Mouse (Mus musculus): ENCODE results near the gene Gramd1a.

Gramd1a gene

DNA sequence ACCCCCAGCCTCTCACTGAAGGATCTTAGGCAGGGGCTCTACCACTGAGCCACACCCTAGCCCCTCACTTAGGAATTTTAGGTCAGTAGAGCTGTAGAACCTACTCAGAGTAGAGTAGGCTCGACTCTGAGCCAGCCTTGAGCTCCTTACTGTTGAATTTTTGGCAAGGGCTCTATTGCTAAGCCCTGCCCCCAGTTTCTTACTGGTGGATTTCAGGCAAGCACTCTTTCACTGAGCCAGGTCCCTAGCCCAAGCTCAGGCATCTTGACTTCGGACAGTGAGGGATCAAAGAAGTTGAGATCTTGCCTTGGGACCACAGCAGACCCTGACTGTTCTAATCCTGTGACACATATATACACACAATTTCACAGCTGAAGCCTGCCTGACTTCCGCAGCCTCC, 32.0 kb downstream of the Gramd1a start:
- no peak for DNase-seq (ENCODE audit: low read depth, low spot score)

DNA sequence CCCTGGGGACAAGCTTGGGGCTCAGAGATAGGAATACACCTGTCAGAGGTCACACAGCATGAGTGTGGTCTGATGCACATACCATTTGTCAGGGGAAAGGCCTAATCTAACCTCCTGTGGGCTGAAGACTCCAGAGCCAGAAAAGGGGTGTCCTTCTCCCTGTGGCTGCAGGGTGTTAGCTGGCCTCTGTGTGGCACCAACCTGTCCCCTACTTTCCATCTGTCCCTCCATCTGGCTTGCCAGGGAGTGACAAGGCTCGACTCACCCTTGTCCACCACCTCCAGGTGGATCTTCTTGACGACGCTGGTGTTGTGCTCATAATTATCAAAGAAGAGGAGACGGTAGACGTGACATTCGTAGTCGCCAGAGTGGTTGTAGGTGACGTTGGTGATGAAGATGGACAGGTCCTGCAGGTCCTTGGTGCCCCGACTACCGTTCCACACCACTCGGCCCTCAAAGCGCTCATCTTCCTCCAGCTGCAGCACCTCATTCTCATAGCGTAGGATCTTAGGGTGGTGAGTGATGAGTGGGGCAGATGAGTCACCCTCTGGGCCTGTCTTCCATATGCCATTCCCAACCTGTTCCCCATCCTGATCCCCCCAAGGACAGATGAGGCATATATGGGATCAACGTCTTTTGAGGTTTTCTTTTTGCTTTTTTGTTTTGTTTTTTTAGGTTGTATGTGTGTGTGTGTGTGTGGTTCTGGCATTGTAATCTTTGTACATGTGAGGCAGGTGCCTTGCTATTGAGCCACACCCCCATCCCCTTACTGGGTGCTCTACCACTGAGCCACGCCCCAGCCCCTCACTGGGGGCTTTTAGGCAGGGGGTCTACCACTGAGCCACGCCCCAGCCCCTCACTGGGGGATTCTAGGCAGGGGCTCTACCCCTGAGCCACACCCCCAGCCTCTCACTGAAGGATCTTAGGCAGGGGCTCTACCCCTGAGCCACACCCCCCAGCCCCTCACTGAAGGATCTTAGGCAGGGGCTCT, 32.8 kb downstream of the Gramd1a start:
- DNase-seq (ENCODE audit: low read depth, low spot score): no peak

DNA sequence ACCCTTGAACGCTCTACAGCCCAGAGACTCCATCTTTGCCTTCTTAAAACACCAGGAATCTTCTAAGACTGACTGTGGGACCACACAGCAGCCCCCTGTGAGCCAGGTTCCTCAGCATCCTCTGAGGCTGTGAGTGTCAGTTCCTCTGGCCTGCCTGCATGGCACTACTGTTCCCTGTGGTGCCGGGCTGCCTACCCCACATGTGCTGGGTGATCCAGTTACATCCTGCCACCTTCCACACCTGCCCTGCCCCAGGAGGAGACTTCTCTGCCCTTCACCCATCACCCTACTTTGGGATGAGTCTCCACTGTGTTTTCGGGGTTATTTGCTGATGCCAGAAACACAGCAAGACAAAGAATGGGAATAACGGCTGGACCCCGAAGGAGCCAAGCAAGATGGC, 36.1 kb downstream of the Gramd1a start:
- no peak for DNase-seq (ENCODE audit: low read depth, low spot score)

DNA sequence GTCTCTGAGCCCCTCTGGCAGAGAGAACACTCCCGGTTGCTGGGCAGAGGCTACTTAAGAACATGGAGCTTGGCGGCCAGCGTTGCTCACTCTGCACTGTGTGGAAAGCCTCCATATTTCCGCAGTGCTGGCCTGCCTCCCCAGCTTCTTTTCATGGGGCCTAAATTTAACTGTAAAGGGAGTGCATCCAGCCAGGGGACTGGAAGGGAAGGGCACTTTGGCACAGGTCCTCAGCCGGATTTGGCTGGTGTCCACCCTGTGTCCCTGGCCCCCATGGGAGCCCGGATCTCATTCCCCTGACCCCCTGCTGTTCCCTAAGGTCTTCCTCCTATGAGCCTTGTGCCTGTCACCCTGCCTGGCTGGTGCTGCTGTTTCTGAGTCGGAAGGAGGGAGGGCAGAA, 37.2 kb downstream of the Gramd1a start:
- DNase-seq (ENCODE audit: low read depth, low spot score): no peak

DNA sequence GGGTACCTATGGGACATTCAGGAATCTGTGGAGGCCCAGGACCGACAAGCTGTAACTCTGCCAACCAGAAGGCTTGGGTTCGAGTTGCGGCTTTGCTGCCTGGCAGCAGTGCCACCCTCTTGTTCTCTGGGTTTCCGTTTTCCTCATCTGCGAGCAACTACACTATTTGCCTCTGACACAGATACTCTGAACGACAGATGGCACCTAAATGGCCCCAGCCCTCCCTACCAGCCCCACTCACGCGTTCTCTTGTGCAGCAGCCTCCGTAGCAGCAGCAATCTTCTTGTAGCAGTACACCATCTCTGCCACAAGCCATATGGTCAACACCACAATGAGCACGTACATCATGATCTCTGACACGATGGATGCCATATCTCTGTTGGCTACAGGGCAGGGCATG, 38.2 kb downstream of the Gramd1a start:
- no peak for DNase-seq (ENCODE audit: low read depth, low spot score)

DNA sequence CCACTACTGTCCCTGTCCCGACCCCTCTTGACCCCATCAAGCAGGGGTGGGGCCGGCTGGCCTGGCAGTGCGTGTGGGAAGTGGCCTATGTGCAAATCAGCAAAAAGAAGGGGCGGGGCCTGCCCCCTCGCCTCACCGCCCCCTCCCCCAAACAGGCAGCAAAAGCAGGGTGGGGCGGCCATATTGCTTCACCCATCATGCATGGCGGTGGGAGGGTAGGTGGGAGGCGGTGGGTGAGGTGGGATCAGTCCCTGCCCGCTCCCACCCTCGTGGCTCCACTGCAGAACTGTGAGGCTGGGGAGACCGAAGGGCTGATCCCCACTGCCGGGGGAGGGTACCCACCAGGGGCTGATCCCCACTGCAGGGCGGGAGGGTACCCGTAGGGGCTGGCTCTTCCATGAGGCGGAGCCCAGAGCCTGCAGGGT, 39.0 kb downstream of the Gramd1a start:
- DNase-seq (ENCODE audit: low read depth, low spot score): no peak

DNA sequence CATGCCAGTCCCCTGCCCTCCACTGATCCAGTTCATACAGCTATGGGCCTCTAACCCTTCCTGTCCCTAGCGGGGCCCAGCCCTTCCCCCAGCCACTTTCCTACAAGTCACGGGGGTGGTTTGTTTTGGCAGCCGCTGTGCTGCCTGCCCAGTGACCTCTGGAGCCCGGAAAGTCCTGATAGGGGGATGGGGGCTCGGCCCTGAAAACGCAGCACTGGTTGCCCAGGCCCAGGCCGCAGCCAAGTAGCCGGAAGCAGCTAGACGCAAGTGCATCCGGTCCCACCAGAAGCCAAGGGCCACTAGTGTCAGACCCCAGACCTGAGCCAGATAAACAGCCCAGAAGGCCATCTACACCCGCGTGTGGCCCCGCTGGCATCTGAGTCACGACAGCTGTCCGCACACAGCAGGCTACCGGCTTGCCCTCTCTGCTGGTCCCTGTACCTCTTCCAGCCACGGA, 40.1 kb downstream of the Gramd1a start:
- no peak for DNase-seq (ENCODE audit: low read depth, low spot score)

DNA sequence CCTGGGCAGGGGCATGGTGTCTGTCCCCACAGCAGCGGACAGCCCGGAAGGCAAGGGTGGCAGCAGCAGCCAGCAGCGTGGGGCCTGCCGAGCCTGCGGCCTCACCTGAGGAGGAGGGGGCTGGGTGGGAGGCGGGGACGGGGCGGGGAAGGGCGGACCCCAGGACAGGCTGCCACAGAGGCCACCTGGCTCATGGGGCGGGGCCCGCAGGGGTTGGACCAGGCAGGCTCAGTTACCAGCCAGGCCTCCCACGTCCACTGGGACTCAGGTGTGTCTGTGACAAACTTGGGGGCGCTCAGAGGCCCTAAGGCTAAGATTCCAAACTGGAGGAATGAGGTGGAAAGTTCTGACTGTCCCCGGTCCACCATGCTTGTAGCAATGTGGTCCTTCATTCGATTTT, 40.5 kb downstream of the Gramd1a start, which contains the start of gene Hpn:
Gene Hpn, minus strand, starts transcription at position 109 of the 400 bp plus-strand sequence.
- no peak for DNase-seq (ENCODE audit: low read depth, low spot score)

DNA sequence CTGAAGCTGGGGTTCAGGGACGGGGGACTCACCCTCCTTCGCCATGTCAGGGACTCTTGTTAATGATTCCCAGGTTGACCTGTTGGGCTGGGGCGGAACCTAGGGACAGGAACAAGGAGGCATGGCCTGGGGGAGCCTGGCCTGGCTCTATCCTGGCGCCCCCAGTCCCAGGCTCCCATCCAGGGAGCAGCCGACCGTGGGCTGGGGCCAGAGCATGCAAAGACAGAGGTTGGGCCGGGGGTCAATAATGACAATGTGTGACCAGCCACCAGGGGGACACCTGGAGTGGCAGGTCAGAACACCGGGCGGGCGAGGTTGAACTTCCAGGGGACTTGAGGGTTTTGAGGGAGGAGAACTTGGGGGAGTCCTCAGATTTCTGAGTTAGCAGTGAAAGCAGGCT, 41.0 kb downstream of the Gramd1a start:
- DNase-seq (ENCODE audit: low read depth, low spot score): no peak

DNA sequence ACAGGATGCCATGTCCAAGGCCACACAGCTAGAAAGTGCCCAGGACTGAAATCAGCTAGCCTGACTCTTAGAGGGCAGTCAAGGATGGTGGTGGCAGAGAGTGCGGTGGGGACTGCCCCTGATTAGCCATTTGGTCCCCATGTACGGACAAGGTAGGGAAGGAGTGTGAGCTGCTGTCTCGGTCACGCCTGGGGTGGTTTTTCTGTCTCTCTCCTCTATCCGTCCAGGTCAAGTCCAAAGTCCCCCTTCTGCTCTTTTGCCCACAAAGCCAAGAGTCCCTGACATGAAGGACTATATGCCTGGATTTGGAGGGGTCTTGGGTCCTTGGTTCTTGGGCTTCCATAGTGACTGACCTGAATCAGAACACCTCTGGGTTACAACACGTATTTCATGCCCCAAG, 41.9 kb downstream of the Gramd1a start:
- no peak for DNase-seq (ENCODE audit: low read depth, low spot score)

DNA sequence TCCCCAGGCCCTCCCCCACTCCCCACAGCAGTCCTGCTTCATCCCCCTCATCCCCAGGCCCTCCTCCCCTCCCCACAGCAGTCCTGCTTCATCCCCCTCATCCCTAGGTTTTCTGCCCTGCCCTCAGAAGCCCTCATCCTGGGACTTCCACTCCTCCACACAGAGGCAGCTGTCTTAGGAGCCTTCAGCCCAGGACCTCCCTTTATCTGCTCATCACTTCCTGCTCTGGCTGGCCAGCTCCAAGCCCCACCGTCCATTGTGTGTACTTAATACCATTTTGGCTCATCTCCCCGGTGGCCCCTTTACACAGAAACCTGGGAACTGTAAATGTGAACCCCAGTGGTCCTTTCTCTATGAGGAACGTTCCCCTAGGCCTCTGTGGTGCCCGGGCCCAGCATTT, 43.7 kb downstream of the Gramd1a start:
- no peak for DNase-seq (ENCODE audit: low read depth, low spot score)

DNA sequence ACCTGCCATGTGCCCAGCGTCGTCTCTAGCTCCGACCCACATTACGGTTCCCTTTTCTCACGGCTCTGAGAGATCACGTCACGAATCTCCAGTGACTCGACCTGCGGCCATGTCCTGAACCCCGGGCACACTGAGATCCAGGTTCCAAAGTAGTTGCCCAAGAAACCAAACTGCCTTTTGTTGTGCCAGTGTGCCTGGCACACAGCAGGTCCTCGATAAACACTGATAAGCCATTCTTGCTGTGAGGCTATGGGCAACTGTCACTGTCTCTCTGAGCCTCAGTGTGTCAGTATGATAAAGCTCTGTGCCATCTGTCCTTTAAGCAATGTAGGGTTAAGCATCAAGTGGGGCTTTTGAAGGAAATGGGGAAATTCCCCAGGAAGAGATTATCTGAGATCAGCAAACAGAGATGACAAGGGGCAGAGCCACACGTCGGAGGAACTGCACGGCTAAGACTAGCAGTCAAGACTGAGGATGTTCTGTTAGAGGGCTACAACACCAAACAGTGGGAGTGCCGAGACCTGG, 44.8 kb downstream of the Gramd1a start:
- no peak for DNase-seq (ENCODE audit: low read depth, low spot score)

DNA sequence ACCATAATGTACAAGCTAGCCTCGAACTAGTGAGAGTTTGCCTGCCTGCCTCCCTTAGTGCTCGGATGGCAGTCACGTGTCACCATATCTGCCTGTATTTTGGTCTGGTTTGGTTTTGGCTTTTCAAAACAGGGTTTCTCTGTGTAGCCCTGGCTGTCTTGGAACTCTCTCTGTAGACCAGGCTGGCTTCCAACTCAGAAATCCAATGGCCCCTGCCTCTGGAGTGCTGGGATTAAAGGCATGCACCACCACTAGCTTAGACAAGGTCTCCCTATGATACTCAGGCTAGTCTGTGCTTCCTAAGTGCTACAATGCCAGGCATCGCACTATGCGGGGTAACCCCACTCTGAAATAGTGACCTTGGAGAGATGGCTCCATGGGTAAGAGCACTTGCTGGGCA, 45.9 kb downstream of the Gramd1a start:
- DNase-seq (ENCODE audit: low read depth, low spot score): no peak

DNA sequence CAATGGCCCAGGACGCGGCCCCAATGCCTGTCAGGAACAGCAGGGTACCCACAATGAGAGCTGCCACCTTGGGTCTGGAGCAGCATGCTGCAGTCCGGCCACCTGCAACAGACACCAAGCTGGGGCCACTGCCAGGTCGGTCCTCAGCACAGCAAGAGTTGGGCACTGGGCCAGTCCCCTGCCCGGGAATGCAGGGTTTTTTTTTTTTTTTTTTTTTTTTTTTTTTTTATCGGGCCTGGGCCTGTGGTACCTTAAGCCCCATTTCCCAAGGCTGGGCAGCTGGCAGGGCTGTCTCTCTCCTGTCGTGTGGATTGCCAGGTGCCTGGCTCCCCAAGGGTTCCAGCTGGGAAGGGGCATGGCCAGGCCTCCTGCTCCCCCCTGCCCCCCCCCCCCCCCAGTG, 46.6 kb downstream of the Gramd1a start:
- no peak for DNase-seq (ENCODE audit: low read depth, low spot score)

DNA sequence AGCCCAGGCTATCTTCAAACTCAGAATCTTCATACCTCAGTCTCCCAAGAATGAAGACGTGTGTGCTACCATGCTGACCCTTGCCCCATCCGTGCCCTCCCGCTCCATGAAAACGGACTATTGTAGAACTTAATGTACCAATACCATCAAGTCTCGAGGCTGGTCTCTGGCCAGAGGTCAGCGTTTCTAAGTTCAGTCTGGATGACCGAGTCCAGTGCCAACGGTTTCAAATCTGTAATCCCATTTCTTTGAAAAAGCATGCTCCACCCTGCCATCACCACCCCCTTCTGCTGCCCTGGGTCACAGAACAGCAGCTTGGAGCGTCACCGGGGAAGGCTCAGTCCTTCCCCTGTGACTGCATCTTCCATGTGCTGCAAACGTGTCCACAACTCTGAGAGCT, 47.9 kb downstream of the Gramd1a start:
- no peak for DNase-seq (ENCODE audit: low read depth, low spot score)

DNA sequence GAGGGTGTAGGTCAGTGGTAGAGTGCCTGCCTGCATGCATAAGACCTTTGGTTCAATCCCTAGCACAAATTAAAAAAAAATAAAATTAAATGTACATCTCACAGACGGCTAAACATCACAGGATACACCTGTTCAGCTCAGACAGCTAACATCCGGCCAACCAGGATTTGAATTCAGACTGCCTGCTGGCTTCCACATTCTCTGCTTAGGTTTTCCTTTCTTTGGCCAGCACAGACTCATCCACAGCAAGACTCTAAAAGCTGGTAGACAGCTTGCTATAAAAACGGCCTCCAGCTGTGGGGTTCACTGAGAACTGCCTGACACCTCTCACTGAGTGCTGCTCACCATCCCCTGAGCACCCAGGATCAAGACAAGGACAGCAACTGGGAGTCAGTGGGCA, 49.5 kb downstream of the Gramd1a start:
- no peak for DNase-seq (ENCODE audit: low read depth, low spot score)

DNA sequence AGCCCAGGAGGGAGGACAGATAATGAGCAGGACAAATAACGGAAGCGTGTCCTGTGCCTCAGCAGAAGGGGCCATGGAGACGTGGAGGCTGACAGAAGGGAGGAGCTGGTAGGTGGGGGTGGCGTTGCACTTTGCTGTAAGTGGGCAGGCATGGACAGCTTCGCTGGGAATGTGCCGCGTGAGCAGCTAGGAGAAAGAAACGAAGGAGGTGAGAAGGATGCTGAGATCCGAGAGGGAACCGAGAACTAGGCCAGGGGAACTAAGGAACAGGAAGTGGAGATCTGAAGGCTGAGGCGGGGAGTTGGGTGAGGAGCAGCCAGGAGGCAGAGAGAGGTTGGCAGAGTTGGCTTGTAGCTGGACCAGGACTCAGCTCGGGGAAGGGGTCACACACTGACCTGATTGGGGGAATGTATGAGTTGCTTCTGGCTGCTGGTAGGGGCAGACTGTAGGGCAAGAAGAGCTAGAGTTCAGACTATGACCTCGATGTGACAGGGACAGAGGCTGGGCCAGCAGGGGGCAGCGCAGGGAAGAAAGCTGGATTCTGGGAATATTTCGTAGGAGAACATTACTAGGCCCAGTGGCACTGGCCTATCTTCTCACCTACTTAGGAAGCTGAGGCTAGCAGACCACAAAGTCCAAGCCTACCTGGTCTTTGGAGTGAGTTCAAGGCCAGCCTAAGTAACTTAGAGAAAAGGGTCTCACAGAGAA, 50.5 kb downstream of the Gramd1a start:
- DNase-seq (ENCODE audit: low read depth, low spot score): peak; percentile 41

DNA sequence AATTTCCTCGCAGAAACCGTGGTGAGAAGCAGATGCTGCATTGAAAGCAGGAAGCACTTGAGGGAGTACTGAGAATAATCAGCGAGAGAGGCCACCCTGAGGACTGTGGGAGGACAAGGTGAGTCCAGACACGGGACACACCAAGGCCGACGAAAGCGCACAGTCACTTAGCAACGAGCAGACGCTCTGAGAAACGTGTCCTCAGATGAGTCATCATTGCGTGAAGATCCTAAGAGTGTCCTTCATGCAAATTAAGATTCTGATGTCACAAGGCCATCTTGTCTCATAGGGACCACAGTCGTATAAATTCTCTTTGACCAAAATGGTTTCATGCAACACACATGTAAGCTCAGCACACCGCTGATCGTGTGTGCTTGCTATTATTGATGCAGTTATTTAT, 54.9 kb downstream of the Gramd1a start:
- no peak for DNase-seq (ENCODE audit: low read depth, low spot score)

DNA sequence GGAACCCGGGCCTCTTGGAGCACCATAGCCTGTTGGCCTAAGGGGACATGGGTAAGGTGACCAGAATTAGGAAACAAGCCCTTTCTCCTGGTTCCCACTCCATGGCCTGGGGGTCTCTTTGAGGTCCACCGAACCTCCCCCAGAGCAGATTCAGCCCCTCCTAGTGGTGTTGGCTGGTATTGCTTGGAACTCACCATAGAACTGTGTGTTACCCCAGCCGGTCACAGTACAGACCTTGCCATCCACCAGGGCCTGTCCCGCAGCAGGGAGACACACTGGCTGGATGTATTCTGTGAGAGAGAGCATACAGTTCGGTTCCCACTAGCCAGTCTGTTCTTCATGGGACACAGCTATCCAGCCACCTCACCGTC, 56.1 kb downstream of the Gramd1a start:
- DNase-seq (ENCODE audit: low read depth, low spot score): no peak

DNA sequence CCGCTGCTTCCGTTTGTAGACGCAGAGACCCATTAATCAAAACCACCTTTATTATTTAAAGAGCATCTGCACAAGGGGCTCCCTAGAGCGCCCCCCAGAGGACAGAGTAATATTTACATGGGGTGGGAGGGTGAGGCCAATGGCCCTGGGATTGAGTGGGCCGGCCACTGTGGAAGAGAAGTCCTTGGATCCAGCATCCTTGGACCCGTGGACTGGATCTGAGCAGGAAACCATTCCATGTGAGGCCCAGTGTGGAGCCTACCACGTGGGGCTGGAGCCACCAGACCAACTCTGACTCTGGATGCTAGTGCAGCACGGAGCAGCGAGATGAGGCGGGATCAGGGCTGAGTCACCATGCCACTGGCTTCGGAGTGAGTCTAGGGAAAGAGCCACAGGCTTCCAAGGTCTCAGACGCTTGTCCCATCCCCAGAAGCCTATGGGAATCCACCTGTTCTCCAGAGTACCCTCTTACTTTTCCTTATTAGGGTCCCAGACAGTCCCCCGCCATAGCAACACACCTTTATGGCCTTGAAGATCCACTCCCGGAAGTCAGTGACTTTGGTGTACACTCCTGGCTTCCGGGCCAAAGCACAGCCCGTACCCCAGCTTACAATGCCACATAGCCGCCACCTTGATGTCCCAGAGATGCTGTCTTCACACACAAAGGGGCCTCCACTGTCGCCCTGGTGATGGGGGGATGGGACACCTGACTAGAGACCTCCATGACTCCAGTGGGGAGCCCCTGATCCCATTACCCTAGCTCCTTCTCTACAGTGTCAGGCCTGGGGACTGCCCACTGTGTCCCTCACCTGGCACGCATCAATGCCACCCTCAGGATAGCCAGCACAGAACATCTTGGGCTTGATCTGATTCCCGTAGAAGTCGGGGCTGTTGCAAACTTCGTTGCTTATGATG, 56.7 kb downstream of the Gramd1a start:
- peak; percentile 5 for DNase-seq (ENCODE audit: low read depth, low spot score)

DNA sequence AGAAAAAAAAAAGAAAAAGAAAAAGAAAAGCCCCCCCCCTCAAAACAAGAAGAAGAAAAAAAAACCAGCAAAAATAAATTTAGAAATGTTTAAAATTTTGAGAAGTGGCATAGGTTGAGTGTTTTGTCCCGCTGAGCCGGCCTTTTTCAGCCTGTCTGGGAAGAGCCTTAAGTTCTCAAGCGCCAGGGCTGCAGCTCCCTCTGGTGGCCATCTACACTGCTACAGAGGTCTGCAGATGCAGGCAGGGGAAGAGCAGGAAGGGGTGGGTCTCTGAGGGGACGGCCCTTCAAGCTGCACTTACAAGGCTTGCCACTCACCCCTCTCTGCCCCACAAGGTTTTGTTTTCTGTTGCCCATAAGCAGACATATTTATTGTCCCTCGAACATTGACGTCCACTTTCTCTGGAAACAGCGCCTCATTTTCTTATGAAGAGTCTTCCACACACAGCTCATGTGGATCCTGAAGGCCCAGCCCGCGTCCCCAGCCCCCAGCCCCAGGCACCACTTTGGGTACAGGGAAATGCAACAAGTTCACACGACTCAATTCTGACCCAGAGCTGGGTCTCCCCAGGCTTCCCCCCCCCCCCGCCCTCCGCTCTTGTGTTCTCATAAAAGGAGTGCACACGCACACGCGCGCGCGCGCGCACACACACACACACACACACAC, 58.0 kb downstream of the Gramd1a start:
- DNase-seq (ENCODE audit: low read depth, low spot score): peak; percentile 88
